Mouse (Mus musculus): ENCODE results near the gene Fbxo41. TPM values are rescaled to one million over a fixed set of nuclear protein-coding genes. Genes with fewer than 3 reads are reported as not detected.
A peak's percentile ranks its signal among the peaks of the same experiment; 100 is the strongest.

Gene Fbxo41
- polyA plus RNA-seq, 1 experiment from 2014 or later: 0.64 TPM

- Histone ChIP-seq H3K9me3 (no peaks in the 10 kb centered on the region), H3K36me3 (replicated peaks) (no peaks in the 10 kb centered on the region), H3K4me1 (peaks cover 29% of the 10 kb centered on the region), H3K4me3 (peak overlapping the region; percentile 57), H3K27me3 (ENCODE audit: poor library complexity, severe bottlenecking) (peaks cover 89% of the 10 kb centered on the region), H3K27ac (no peak overlapping the region)
- under 1% methylated on average over 84 of the region's 88 CpGs for WGBS
- DNase-seq (ENCODE audit: extremely low spot score, low spot score): peak; percentile 53
These were observed 8.7 kb upstream of the Fbxo41 start for GRCm38 (mm10) chr6:85511286-85512055.

- H3K9me3 ChIP-seq: no peaks in the 10 kb centered on the region
- 3% methylated on average over 6 of the region's 6 CpGs for WGBS
- H3K27me3 ChIP-seq (ENCODE audit: poor library complexity, severe bottlenecking): peaks cover 88% of the 10 kb centered on the region
- no peak overlapping the region for H3K27ac ChIP-seq
- DNase-seq (ENCODE audit: extremely low spot score, low spot score): peak; percentile 47
- H3K4me1 ChIP-seq: peaks cover 29% of the 10 kb centered on the region
- H3K36me3 ChIP-seq (replicated peaks): no peaks in the 10 kb centered on the region
- H3K4me3 ChIP-seq: no peak overlapping the region
These were observed 7.7 kb upstream of the Fbxo41 start for GRCm38 (mm10) chr6:85510476-85510875.

GRCm38 (mm10) chr6:85508602-85509001 lies 5.8 kb upstream of the Fbxo41 start:
- H3K36me3 ChIP-seq (replicated peaks): no peaks in the 10 kb centered on the region
- peaks cover 88% of the 10 kb centered on the region for H3K27me3 ChIP-seq (ENCODE audit: poor library complexity, severe bottlenecking)

GRCm38 (mm10) chr6:85504908-85505307 lies 2.1 kb upstream of the Fbxo41 start:
- Histone ChIP-seq H3K27ac (no peak overlapping the region), H3K9me3 (no peaks in the 10 kb centered on the region), H3K36me3 (replicated peaks) (no peaks in the 10 kb centered on the region), H3K4me1 (peaks cover 27% of the 10 kb centered on the region), H3K4me3 (no peak overlapping the region), H3K27me3 (ENCODE audit: poor library complexity, severe bottlenecking) (peaks cover 82% of the 10 kb centered on the region)
- 81% methylated on average over 2 of the region's 2 CpGs for WGBS
- DNase-seq (ENCODE audit: extremely low spot score, low spot score): no peak

More at GRCm38 (mm10) chr6:85508602-85509001, 5.8 kb upstream of the Fbxo41 start:
- DNase-seq (ENCODE audit: extremely low spot score, low spot score): no peak
- no peak overlapping the region for H3K4me3 ChIP-seq
- WGBS: 42% methylated on average over 5 of the region's 5 CpGs
- H3K27ac ChIP-seq: no peak overlapping the region
- H3K4me1 ChIP-seq: peaks cover 31% of the 10 kb centered on the region
- no peaks in the 10 kb centered on the region for H3K9me3 ChIP-seq

GRCm38 (mm10) chr6:85502103-85502910 lies 487 bp downstream of the Fbxo41 start:
- Histone ChIP-seq H3K4me3 (peak overlapping the region; percentile 87), H3K27me3 (ENCODE audit: poor library complexity, severe bottlenecking) (peaks cover 62% of the 10 kb centered on the region), H3K4me1 (peaks cover 27% of the 10 kb centered on the region), H3K36me3 (replicated peaks) (no peaks in the 10 kb centered on the region), H3K9me3 (no peaks in the 10 kb centered on the region), H3K27ac (peak overlapping the region; percentile 88)
- peak; percentile 64 for DNase-seq (ENCODE audit: extremely low spot score, low spot score)
- WGBS: under 1% methylated on average over 37 of the region's 37 CpGs

GRCm38 (mm10) chr6:85501571-85502102 lies 1.2 kb downstream of the Fbxo41 start:
- peaks cover 60% of the 10 kb centered on the region for H3K27me3 ChIP-seq (ENCODE audit: poor library complexity, severe bottlenecking)
- no peak for DNase-seq (ENCODE audit: extremely low spot score, low spot score)
- no peaks in the 10 kb centered on the region for H3K36me3 ChIP-seq (replicated peaks)
- no peaks in the 10 kb centered on the region for H3K9me3 ChIP-seq
- peak overlapping the region; percentile 87 for H3K4me3 ChIP-seq
- peaks cover 27% of the 10 kb centered on the region for H3K4me1 ChIP-seq
- WGBS: 7% methylated on average over 6 of the region's 6 CpGs
- H3K27ac ChIP-seq: peak overlapping the region; percentile 88

GRCm38 (mm10) chr6:85500416-85500815 lies 2.4 kb downstream of the Fbxo41 start:
- Histone ChIP-seq H3K4me1 (peaks cover 27% of the 10 kb centered on the region), H3K27me3 (ENCODE audit: poor library complexity, severe bottlenecking) (peaks cover 49% of the 10 kb centered on the region), H3K9me3 (no peaks in the 10 kb centered on the region), H3K36me3 (replicated peaks) (no peaks in the 10 kb centered on the region), H3K4me3 (no peak overlapping the region), H3K27ac (no peak overlapping the region)
- 89% methylated on average over 1 of the region's 1 CpGs for WGBS
- DNase-seq (ENCODE audit: extremely low spot score, low spot score): no peak

GRCm38 (mm10) chr6:85498147-85498546 lies 4.6 kb downstream of the Fbxo41 start:
- 74% methylated on average over 9 of the region's 9 CpGs for WGBS
- Histone ChIP-seq H3K27me3 (ENCODE audit: poor library complexity, severe bottlenecking) (peaks cover 27% of the 10 kb centered on the region), H3K9me3 (no peaks in the 10 kb centered on the region), H3K4me1 (peaks cover 19% of the 10 kb centered on the region), H3K27ac (no peak overlapping the region), H3K36me3 (replicated peaks) (no peaks in the 10 kb centered on the region), H3K4me3 (no peak overlapping the region)
- no peak for DNase-seq (ENCODE audit: extremely low spot score, low spot score)

GRCm38 (mm10) chr6:85496976-85497375 lies 5.8 kb downstream of the Fbxo41 start:
- Histone ChIP-seq H3K9me3 (no peaks in the 10 kb centered on the region), H3K4me3 (no peak overlapping the region), H3K27ac (no peak overlapping the region), H3K4me1 (peaks cover 8% of the 10 kb centered on the region), H3K36me3 (replicated peaks) (no peaks in the 10 kb centered on the region), H3K27me3 (ENCODE audit: poor library complexity, severe bottlenecking) (peaks cover 15% of the 10 kb centered on the region)
- DNase-seq (ENCODE audit: extremely low spot score, low spot score): no peak

- Histone ChIP-seq H3K9me3 (no peaks in the 10 kb centered on the region), H3K27me3 (ENCODE audit: poor library complexity, severe bottlenecking) (peaks cover 13% of the 10 kb centered on the region)
- no peak for DNase-seq (ENCODE audit: extremely low spot score, low spot score)
These were observed 11.2 kb downstream of the Fbxo41 start for GRCm38 (mm10) chr6:85491606-85492005.

GRCm38 (mm10) chr6:85490252-85490651 lies 12.5 kb downstream of the Fbxo41 start:
- H3K4me1 ChIP-seq: peaks cover 20% of the 10 kb centered on the region
- no peaks in the 10 kb centered on the region for H3K36me3 ChIP-seq (replicated peaks)
- WGBS: 91% methylated on average over 4 of the region's 4 CpGs
- no peak overlapping the region for H3K4me3 ChIP-seq
- no peak overlapping the region for H3K27ac ChIP-seq
- no peak for DNase-seq (ENCODE audit: extremely low spot score, low spot score)
- H3K27me3 ChIP-seq (ENCODE audit: poor library complexity, severe bottlenecking): peaks cover 26% of the 10 kb centered on the region
- no peaks in the 10 kb centered on the region for H3K9me3 ChIP-seq

More at GRCm38 (mm10) chr6:85491606-85492005, 11.2 kb downstream of the Fbxo41 start:
- Histone ChIP-seq H3K4me1 (peaks cover 20% of the 10 kb centered on the region), H3K36me3 (replicated peaks) (no peaks in the 10 kb centered on the region), H3K4me3 (no peak overlapping the region), H3K27ac (no peak overlapping the region)
- 90% methylated on average over 3 of the region's 3 CpGs for WGBS

GRCm38 (mm10) chr6:85489717-85490116 lies 13.1 kb downstream of the Fbxo41 start:
- WGBS: 80% methylated on average over 3 of the region's 3 CpGs
- no peak for DNase-seq (ENCODE audit: extremely low spot score, low spot score)
- Histone ChIP-seq H3K27ac (no peak overlapping the region), H3K27me3 (ENCODE audit: poor library complexity, severe bottlenecking) (peaks cover 32% of the 10 kb centered on the region), H3K36me3 (replicated peaks) (no peaks in the 10 kb centered on the region), H3K4me1 (peaks cover 21% of the 10 kb centered on the region), H3K4me3 (no peak overlapping the region), H3K9me3 (no peaks in the 10 kb centered on the region)

GRCm38 (mm10) chr6:85488510-85488909 lies 14.3 kb downstream of the Fbxo41 start:
- no peak for DNase-seq (ENCODE audit: extremely low spot score, low spot score)
- WGBS: 48% methylated on average over 4 of the region's 4 CpGs
- no peak overlapping the region for H3K4me3 ChIP-seq
- peak overlapping the region; percentile 63; the same call in 1 of the 2 replicates for H3K27ac ChIP-seq
- H3K36me3 ChIP-seq (replicated peaks): no peaks in the 10 kb centered on the region
- H3K9me3 ChIP-seq: no peaks in the 10 kb centered on the region
- H3K27me3 ChIP-seq (ENCODE audit: poor library complexity, severe bottlenecking): peaks cover 44% of the 10 kb centered on the region
- peaks cover 32% of the 10 kb centered on the region for H3K4me1 ChIP-seq

Measured in forebrain, embryonic 10.5 days (tissue).